Mouse (Mus musculus): ENCODE measurements at regions not wholly inside any gene's neighbourhood (a gene's known extent, or its start where the extent isn't known, plus 50 kb on each side); places are given as distances from the start of the nearest gene placed in this dataset.

DNA sequence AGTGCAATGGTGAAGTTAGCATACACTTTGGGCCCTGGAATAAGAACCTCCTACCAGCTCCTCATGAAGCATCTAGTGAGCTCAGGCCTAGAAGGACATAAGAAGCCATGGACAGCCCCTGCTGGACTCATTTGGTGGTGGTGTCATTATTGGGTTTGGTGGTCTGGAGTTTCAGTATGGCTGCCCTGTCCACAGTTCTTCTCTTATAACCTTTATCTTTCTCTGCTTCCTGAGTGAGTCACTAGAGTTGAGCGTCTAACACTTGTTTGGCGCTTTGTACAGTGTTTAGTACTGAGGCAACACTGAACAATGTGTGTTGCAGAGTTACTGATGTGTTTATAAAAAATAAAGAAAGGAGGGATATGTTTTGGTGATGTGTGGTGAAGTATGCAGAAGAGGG, 58.5 kb upstream of the Cxcr4 start:
- TF ChIP-seq EP300 (IDR thresholded peaks at IDR 0.05; ENCODE audit: low read depth) (no peak), CTCF (IDR thresholded peaks at IDR 0.05; ENCODE audit: low read depth) (no peak)
